Mouse (Mus musculus): ENCODE measurements at regions not wholly inside any gene's neighbourhood (a gene's known extent, or its start where the extent isn't known, plus 50 kb on each side); places are given as distances from the start of the nearest gene placed in this dataset.

- in situ Hi-C loops (cut with MboI, MseI): no loop called here
Measured at GRCm38 (mm10) chr8:10768181-10768580, 240.1 kb downstream of the Irs2 start.

GRCm38 (mm10) chr8:10763907-10764306, 244.4 kb downstream of the Irs2 start:
- in situ Hi-C loops (cut with MboI, MseI): no loop called here

- in situ Hi-C loops (cut with MboI, MseI): no loop called here
Measured at GRCm38 (mm10) chr8:10761694-10762305, 246.5 kb downstream of the Irs2 start.

GRCm38 (mm10) chr8:10760851-10761693, 247.2 kb downstream of the Irs2 start:
- in situ Hi-C loops (cut with MboI, MseI): no loop called here

GRCm38 (mm10) chr8:10760231-10760630, 248.0 kb downstream of the Irs2 start:
- in situ Hi-C loops (cut with MboI, MseI): no loop called here

- in situ Hi-C loops (cut with MboI, MseI): no loop called here
Measured at GRCm38 (mm10) chr8:10758151-10758550, 250.1 kb downstream of the Irs2 start.

- in situ Hi-C loops (cut with MboI, MseI): no loop called here
Measured at GRCm38 (mm10) chr8:10754986-10755308, 253.3 kb downstream of the Irs2 start.

GRCm38 (mm10) chr8:10754232-10754985, 253.8 kb downstream of the Irs2 start:
- in situ Hi-C loops (cut with MboI, MseI): no loop called here

GRCm38 (mm10) chr8:10753056-10753455, 255.2 kb downstream of the Irs2 start:
- in situ Hi-C loops (cut with MboI, MseI): no loop called here

- in situ Hi-C loops (cut with MboI, MseI): no loop called here
Measured at GRCm38 (mm10) chr8:10747150-10747549, 261.1 kb downstream of the Irs2 start.

GRCm38 (mm10) chr8:10743241-10743640, 265.0 kb downstream of the Irs2 start:
- in situ Hi-C loops (cut with MboI, MseI): no loop called here

GRCm38 (mm10) chr8:10740837-10741236, 267.4 kb downstream of the Irs2 start:
- in situ Hi-C loops (cut with MboI, MseI): no loop called here

GRCm38 (mm10) chr8:10738486-10739081, 269.7 kb downstream of the Irs2 start:
- in situ Hi-C loops (cut with MboI, MseI): no loop called here

- in situ Hi-C loops (cut with MboI, MseI): no loop called here
Measured at GRCm38 (mm10) chr8:10734746-10735145, 273.5 kb downstream of the Irs2 start.

GRCm38 (mm10) chr8:10723332-10723731, 284.9 kb downstream of the Irs2 start:
- in situ Hi-C loops (cut with MboI, MseI): no loop called here

- in situ Hi-C loops (cut with MboI, MseI): no loop called here
Measured at GRCm38 (mm10) chr8:10722742-10723141, 285.5 kb downstream of the Irs2 start.

GRCm38 (mm10) chr8:10722342-10722741, 285.9 kb downstream of the Irs2 start:
- in situ Hi-C loops (cut with MboI, MseI): no loop called here

- in situ Hi-C loops (cut with MboI, MseI): no loop called here
Measured at GRCm38 (mm10) chr8:10721146-10721862, 287.0 kb downstream of the Irs2 start.

- in situ Hi-C loops (cut with MboI, MseI): no loop called here
Measured at GRCm38 (mm10) chr8:10720398-10720797, 287.9 kb downstream of the Irs2 start.

GRCm38 (mm10) chr8:10719411-10719810, 288.8 kb downstream of the Irs2 start:
- in situ Hi-C loops (cut with MboI, MseI): no loop called here

GRCm38 (mm10) chr8:10717297-10717696, 291.0 kb downstream of the Irs2 start:
- in situ Hi-C loops (cut with MboI, MseI): no loop called here

- in situ Hi-C loops (cut with MboI, MseI): no loop called here
Measured at GRCm38 (mm10) chr8:10716161-10716560, 292.1 kb downstream of the Irs2 start.
